Mouse (Mus musculus) mature B cell (primary cell): ENCODE data around the gene Cdt1.

Experiments
- in situ Hi-C: fragments of 300-500 bp; cut with MboI; formaldehyde crosslinking; loops from 2 replicates; pipeline ENCODE4 v1.14.3; 2019

Cdt1 gene

DNA sequence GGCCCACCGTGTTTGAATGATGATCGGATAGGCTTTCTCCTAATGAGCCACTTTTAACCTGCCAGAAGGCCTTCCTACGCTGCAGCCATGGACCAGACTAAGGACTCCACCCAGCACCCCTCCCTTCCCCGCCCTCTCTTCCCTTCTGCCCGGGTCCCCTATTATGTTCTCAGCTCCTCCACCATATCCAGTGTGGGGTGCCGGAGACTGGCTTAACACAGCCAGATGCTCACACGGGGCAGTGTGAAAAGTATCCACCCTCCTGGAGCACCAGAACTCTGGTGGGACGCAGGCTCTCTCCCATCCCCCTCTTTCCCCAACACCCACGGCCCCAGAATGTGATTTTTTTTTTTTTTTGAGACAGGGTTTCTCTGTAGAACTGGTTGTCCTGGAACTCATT, 5.8 kb downstream of the Cdt1 start:
- in situ Hi-C loops, result no loop called here

DNA sequence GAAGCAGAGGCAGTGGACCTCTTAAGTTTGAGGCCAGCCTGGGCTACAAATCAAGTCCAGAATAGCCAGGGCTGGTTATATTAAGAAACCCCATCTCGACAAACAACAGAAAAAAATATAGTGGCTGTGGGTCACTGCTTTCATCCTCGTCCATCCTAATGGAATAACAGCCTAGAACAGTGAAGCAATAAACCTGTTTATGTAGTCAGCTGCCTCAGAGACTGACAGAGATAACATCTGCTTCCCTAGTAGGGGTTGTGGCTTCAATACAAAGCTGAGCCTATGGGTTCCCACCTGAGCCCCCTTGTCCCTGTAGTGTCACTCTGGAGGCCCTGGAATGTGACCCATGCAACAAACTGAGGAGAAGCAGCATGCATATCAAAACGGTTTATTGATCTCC, 6.4 kb downstream of the Cdt1 start:
- in situ Hi-C loops, result no loop called here

DNA sequence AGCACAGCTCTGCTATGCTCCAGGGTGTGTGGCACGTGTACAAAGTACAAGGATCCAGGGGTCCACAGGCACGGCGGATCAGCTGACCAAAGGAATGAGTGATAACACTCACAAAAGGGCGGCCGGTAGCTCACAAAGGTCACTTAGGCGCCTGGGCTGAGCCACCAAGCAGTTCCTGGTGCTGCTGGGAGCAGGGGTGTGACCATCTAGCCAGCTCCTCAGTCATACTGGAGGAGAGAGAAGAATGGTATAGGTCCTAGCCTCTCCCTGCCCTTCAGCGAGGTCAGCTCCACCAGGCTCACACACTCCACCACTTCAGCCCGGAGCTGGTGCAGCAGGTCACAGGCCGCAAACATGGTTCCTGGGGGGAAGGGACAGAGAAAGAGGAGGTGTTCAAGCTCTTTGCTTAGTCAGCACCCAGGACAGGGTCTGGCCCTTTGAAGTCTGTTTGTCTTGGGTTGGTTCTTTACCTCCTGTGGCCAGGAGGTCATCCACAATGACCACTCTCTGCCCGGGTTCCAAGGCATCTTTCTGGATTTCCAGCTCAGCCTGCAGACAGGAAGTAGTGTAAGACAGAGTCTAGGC, 6.9 kb downstream of the Cdt1 start:
- in situ Hi-C loops, result no loop called here

DNA sequence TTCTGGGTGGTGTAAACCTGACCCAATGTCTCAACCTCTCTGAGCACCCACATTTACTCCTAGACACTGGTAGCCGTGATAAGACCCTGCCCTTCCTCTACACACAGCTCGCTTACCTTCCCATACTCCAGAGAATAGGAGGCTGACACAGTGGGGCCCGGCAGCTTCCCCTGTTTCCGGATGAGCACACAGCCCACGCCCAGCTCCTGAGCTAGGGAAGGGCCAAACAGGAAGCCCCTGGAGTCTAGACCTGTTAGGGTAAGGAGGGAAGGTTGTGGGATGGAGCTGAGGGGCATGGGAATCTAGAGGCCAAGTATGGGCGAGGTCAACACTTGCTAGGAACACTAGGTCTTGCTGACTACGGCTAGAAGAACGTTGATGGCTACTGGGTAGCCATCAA, 7.5 kb downstream of the Cdt1 start:
- in situ Hi-C loops, result no loop called here

DNA sequence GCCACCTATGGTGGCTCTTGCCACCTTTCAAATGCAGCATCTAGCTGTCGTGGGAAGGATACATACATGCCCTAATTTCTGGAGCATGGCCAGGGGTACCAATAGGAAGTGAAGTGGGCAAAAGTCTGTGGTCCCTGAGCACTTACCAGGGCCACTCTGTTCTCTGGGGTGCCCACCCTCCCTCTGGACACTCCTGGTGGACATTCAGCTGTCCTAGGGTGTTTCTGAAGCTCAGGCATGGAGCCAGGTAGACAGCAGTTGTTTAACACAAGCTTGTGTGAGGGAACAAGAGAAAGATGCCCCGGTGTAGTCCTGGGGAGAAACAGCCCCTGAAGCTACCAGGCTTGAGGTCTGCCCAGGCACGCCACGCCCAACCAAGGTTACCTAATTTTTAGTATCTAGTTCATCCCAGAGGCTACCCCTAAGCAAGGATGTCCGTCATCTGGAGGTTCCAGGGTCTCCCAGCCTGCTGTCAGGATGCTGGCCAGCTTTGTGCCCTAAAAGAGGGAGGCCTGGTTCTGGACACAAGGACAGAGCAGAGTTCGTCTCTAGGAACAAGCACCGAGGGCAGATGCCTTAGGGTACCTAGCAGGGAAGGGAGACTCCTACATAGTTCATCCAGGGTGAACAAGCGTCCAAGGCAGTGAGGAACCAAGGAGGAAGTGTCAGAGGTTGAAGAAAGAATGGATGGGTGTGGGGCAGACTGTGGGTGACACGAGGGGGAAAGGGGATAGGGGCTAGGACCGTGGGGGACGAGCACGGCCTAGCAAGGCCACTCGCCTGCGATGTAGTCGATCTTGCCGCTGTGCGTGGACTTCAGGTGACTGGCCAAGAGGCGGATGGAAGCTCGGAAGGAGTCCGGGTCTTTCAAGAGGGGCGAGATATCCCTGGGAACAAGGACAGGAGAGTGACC, 8.2 kb downstream of the Cdt1 start:
- in situ Hi-C loops, result no loop called here

GRCm38 (mm10) chr8:122576648-122577022, 8.8 kb downstream of the Cdt1 start, which contains the start of gene Aprt:
TSS of gene Aprt (minus strand) at chr8:122576909.
- in situ Hi-C loops, result no loop called here

DNA sequence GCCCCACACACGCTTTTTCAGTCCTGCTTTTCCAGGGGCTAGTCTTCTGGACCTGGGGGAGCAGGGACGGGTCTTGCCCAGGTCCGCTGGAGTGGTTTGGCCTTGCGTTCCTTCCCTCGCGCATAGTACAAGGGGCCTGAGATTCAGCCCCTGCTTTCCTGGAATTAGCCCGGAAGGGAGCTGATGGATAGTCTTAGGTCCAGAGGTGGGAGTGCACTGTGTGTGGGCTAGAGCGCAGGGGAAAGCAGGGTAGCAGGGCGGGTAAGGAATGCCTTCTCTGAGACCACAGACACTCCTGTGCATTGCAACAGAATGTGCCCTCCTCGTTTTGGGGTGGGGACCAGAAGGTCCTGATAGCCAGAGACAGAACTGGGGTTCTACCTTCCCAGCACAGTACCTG, 9.3 kb downstream of the Cdt1 start:
- in situ Hi-C loops, result no loop called here

GRCm38 (mm10) chr8:122579196-122579595, 11.4 kb downstream of the Cdt1 start:
- in situ Hi-C loops, result no loop called here

- in situ Hi-C loops, result no loop called here
These were observed 13.1 kb downstream of the Cdt1 start for GRCm38 (mm10) chr8:122580926-122581325.

- in situ Hi-C loops, result no loop called here
These were observed 17.2 kb downstream of the Cdt1 start for GRCm38 (mm10) chr8:122584981-122585380.

DNA sequence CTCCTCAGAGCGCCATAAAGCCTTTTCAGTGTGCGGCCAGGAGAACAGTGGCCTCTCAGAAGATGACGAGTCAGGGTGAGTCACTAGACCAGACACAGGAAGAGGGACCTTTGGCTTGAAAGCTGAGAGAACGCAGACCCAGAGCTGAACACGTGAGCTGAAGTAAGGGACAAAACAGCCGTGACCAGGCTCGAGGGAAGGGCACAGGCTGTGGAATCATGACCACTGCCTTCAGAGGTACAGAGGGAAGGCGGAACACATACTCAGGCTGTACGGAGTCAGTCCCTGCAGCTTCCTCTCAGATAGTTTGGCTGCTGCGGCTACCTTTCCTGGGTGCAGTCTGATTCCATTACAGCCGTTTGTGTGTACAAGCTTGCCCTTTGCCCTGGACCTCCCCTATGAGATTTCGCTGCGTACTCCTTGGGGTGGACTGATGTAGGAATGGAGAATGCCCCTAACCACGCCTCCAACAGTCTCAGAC, 17.6 kb downstream of the Cdt1 start:
- in situ Hi-C loops, result no loop called here

DNA sequence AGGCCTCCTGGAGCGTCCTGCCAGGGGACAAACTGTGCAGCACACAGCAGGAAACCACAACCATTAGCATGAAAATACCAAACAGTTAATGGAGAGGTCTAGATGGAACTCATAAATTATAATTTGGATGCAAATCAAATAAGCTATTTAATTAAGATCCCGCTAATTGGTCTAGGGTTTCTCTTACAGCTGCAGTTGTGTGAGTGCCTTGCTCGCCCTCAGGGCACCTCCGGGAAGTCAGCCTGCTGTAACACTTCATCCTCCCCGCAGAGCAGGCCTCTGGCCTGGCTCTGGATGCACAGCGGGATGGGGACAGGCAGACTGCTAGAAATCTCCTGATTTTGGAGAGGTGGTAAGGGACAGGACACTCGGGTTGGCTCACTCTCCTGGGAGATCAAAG, 18.4 kb downstream of the Cdt1 start:
- in situ Hi-C loops, result no loop called here

DNA sequence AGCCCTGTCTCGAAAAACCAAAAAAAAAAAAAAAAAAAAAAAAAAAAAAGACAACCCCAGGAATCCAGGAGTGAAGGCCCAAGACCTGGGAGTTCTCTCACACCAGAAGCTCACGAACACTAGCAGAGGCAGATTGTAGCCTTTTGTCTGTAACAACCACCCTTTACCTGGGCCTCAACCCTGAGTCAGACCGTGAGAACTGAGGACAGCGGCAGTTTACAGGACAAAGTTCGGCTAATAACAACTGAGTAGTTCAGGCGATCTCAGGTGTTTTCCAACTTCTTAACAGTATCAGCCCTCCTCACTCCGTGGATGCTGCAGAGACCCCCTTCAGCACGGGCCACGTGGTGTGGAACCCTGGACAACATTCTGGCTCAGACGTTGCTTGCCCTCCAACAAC, 18.9 kb downstream of the Cdt1 start:
- in situ Hi-C loops, result no loop called here

GRCm38 (mm10) chr8:122593240-122593639, 25.4 kb downstream of the Cdt1 start:
- in situ Hi-C loops, result no loop called here

GRCm38 (mm10) chr8:122593783-122594507, 26.1 kb downstream of the Cdt1 start:
- in situ Hi-C loops, result no loop called here

GRCm38 (mm10) chr8:122596031-122596430, 28.2 kb downstream of the Cdt1 start:
- in situ Hi-C loops, result no loop called here

GRCm38 (mm10) chr8:122600666-122601065, 32.9 kb downstream of the Cdt1 start:
- in situ Hi-C loops, result no loop called here

- in situ Hi-C loops, result no loop called here
These were observed 36.8 kb downstream of the Cdt1 start for GRCm38 (mm10) chr8:122604640-122605039.

- in situ Hi-C loops, result no loop called here
These were observed 37.6 kb downstream of the Cdt1 start for GRCm38 (mm10) chr8:122605367-122605766.

- in situ Hi-C loops, result no loop called here
These were observed 39.0 kb downstream of the Cdt1 start for GRCm38 (mm10) chr8:122606810-122607209.

DNA sequence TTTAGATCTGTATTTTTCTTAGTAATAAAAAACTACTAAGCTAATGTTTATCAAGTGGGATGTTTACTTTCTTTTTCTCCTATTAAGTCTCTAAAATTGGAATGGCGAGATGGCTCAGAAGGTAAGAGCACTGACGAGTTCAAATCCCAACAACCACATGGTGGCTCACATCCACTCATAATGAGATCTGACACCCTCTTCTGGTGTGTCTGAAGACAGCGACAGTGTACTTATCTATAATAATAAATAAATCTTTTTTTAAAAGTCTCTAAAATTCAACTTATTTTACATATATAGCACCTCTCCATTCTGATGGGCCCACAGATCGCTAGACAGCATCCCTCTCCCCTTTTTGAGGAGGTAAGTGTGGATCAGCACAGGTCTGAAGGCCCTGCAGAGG, 42.4 kb downstream of the Cdt1 start:
- in situ Hi-C loops, result loop anchor here (10.0 kb wide), 2 partner anchors 65 to 225 kb away; no protein-coding TSS in a partner anchor

GRCm38 (mm10) chr8:122610612-122611277, 42.9 kb downstream of the Cdt1 start:
- in situ Hi-C loops, result loop anchor here (10.0 kb wide), 2 partner anchors 64 to 224 kb away; no protein-coding TSS in a partner anchor
